Mouse (Mus musculus) brown adipose tissue, adult 24 weeks (tissue): ENCODE measurements around the gene Zfp457. TPM values are rescaled to one million over a fixed set of nuclear protein-coding genes. Genes with fewer than 3 reads are reported as not detected.
"Not testable (repeated sequence)": the region's sequence is repeated elsewhere in the genome, so short reads cannot be mapped to it uniquely, and the experiment has no call there.

Experiments
- H3K27ac ChIP-seq: fragments of 200-500 bp; replicated peaks from 2 replicates; pipeline ENCODE4 v1.5.1; 2012; ENCODE audit warnings: low read depth, mild to moderate bottlenecking, low read length
- H3K4me1 ChIP-seq: fragments of 200-500 bp; 2 replicates; pipeline ENCODE4 v1.6.1; 2012; ENCODE audit warnings: low read length, mixed read lengths; ENCODE audit not compliant: control insufficient read depth, insufficient read depth, insufficient read length
- H3K4me3 ChIP-seq: fragments of 200-500 bp; 2 replicates; pipeline ENCODE4 v1.5.1; 2012; ENCODE audit warnings: low read depth, mild to moderate bottlenecking, low read length, moderate library complexity; ENCODE audit not compliant: insufficient read depth
- polyA plus RNA-seq: library from polyadenylated mRNA; stranded (reverse); fragments of >200 nt; gene quantifications from 2 replicates; pipeline ENCODE4 v1.2.4, GENCODE M21; 2012; ENCODE audit not compliant: missing spikeins, insufficient read depth, insufficient read length

The Zfp457 gene
- polyA plus RNA-seq = not detected in 2 replicates

- Histone ChIP-seq H3K4me3 (peak within 1 kb of the TSS; percentile 94), H3K27ac (peak within 1 kb of the TSS; percentile 92), H3K4me1 (no peaks in the 10 kb centered on the region)
Measured at GRCm38 (mm10) chr13:67305822-67306672, at the start of gene Zfp457. TSS of gene Zfp457 (minus strand) at chr13:67306485.

GRCm38 (mm10) chr13:67351854-67352253, 45.6 kb upstream of the Zfp457 start:
- H3K27ac ChIP-seq = no peak overlapping the region
- no peak overlapping the region for H3K4me3 ChIP-seq
- no peaks in the 10 kb centered on the region for H3K4me1 ChIP-seq

GRCm38 (mm10) chr13:67343422-67343821, 37.1 kb upstream of the Zfp457 start:
- no peaks in the 10 kb centered on the region for H3K4me1 ChIP-seq
- no peak overlapping the region for H3K27ac ChIP-seq
- H3K4me3 ChIP-seq = no peak overlapping the region

GRCm38 (mm10) chr13:67332877-67333276, 26.6 kb upstream of the Zfp457 start:
- no peak overlapping the region for H3K27ac ChIP-seq
- no peaks in the 10 kb centered on the region; the same call in 1 of the 2 replicates for H3K4me1 ChIP-seq
- peak overlapping the region; percentile 86 for H3K4me3 ChIP-seq

GRCm38 (mm10) chr13:67332019-67332724, 25.9 kb upstream of the Zfp457 start, which contains the start of gene Zfp595:
TSS of gene Zfp595 (minus strand) at chr13:67332570.
- H3K4me3 ChIP-seq = peak within 1 kb of the TSS; percentile 86
- H3K4me1 ChIP-seq = no peaks in the 10 kb centered on the region; the same call in 1 of the 2 replicates
- H3K27ac ChIP-seq = peak within 1 kb of the TSS; percentile 83

- H3K4me1 ChIP-seq = no peaks in the 10 kb centered on the region
- H3K4me3 ChIP-seq = peak overlapping the region; percentile 94
- H3K27ac ChIP-seq = no peak overlapping the region
Measured at GRCm38 (mm10) chr13:67306718-67307117, 433 bp upstream of the Zfp457 start.

- H3K4me3 ChIP-seq = no peak within 1 kb of the TSS
- no peak within 1 kb of the TSS for H3K27ac ChIP-seq
- no peaks in the 10 kb centered on the region for H3K4me1 ChIP-seq
Measured at GRCm38 (mm10) chr13:67278314-67278713, 28.0 kb downstream of the Zfp457 start, which contains the start of gene Zfp458. TSS of gene Zfp458 (minus strand) at chr13:67278466.

GRCm38 (mm10) chr13:67269383-67270065, 36.8 kb downstream of the Zfp457 start:
- 0 out of 2 replicates have a peak overlapping the region, but pooled peaks have one; percentile 19 for H3K27ac ChIP-seq
- H3K4me3 ChIP-seq = peak overlapping the region; percentile 93
- H3K4me1 ChIP-seq = not testable (repeated sequence)

- H3K4me1 ChIP-seq = no peaks in the 10 kb centered on the region
- H3K4me3 ChIP-seq = peak overlapping the region; percentile 93
- H3K27ac ChIP-seq = peak overlapping the region; percentile 73; the same call in 1 of the 2 replicates
Measured at GRCm38 (mm10) chr13:67268568-67269369, 37.5 kb downstream of the Zfp457 start.

Other genes starting within 250 kb of the Zfp457 start
- 0.67 and 0.95 TPM in 2 replicates for gene Zfp712, start 245.3 kb downstream of the Zfp457 start, polyA plus RNA-seq
- gene Zfp708, start 208.5 kb downstream of the Zfp457 start, polyA plus RNA-seq = 1.7 TPM in 1 of 2 replicates, not detected in the other
- 3.1 and 4.1 TPM in 2 replicates for gene Gm28557, start 197.9 kb downstream of the Zfp457 start, polyA plus RNA-seq
- gene Rslcan18, start 190.2 kb downstream of the Zfp457 start, polyA plus RNA-seq = 0.46 TPM in 1 of 2 replicates, not detected in the other
- gene Zfp759, start 184.8 kb downstream of the Zfp457 start, polyA plus RNA-seq = 2.0 and 2.1 TPM in 2 replicates
- 1.2 and 2.4 TPM in 2 replicates for gene Rsl1, start 133.3 kb downstream of the Zfp457 start, polyA plus RNA-seq
- 0.54 and 0.59 TPM in 2 replicates for gene Zfp455, start 112.0 kb downstream of the Zfp457 start, polyA plus RNA-seq
- 0.58 and 1.7 TPM in 2 replicates for gene Zfp458, start 28.0 kb downstream of the Zfp457 start, polyA plus RNA-seq
- gene Zfp595, start 26.1 kb upstream of the Zfp457 start, polyA plus RNA-seq = 1.8 and 4.7 TPM in 2 replicates
- gene Gm28044, start 54.1 kb upstream of the Zfp457 start, polyA plus RNA-seq = not detected in 2 replicates
- 1.1 and 1.3 TPM in 2 replicates for gene Zfp953, start 54.1 kb upstream of the Zfp457 start, polyA plus RNA-seq
- 3.7 TPM in 1 of 2 replicates, not detected in the other for gene Gm28041, start 69.2 kb upstream of the Zfp457 start, polyA plus RNA-seq
- gene Zfp456, start 69.3 kb upstream of the Zfp457 start, polyA plus RNA-seq = 0.59 and 1.9 TPM in 2 replicates
- gene Zfp429, start 93.3 kb upstream of the Zfp457 start, polyA plus RNA-seq = 0.67 and 2.1 TPM in 2 replicates
- 0.52 TPM in 1 of 2 replicates, not detected in the other for gene Zfp459, start 114.9 kb upstream of the Zfp457 start, polyA plus RNA-seq
- gene Zfp874a, start 145.1 kb upstream of the Zfp457 start, polyA plus RNA-seq = 9.5 and 15.8 TPM in 2 replicates
- gene Zfp874b, start 177.8 kb upstream of the Zfp457 start, polyA plus RNA-seq = 6.2 and 10.3 TPM in 2 replicates
- gene Zfp58, start 194.1 kb upstream of the Zfp457 start, polyA plus RNA-seq = 3.1 and 4.8 TPM in 2 replicates
- gene Gm26965, start 219.7 kb upstream of the Zfp457 start, polyA plus RNA-seq = not detected in 2 replicates
- gene Zfp87, start 219.7 kb upstream of the Zfp457 start, polyA plus RNA-seq = 50.5 and 55.8 TPM in 2 replicates
- 2.1 and 5.4 TPM in 2 replicates for gene Zfp748, start 247.3 kb upstream of the Zfp457 start, polyA plus RNA-seq